Mouse (Mus musculus) right cerebral cortex, postnatal 14 days (tissue): ENCODE measurements around the gene Gpx4.
"Not testable (repeated sequence)": the region's sequence is repeated elsewhere in the genome, so short reads cannot be mapped to it uniquely, and the experiment has no call there.

Source experiments
- DNase-seq: peaks from one replicate; pipeline ENCODE4 v3.0.0; 2022

Gpx4 gene

DNA sequence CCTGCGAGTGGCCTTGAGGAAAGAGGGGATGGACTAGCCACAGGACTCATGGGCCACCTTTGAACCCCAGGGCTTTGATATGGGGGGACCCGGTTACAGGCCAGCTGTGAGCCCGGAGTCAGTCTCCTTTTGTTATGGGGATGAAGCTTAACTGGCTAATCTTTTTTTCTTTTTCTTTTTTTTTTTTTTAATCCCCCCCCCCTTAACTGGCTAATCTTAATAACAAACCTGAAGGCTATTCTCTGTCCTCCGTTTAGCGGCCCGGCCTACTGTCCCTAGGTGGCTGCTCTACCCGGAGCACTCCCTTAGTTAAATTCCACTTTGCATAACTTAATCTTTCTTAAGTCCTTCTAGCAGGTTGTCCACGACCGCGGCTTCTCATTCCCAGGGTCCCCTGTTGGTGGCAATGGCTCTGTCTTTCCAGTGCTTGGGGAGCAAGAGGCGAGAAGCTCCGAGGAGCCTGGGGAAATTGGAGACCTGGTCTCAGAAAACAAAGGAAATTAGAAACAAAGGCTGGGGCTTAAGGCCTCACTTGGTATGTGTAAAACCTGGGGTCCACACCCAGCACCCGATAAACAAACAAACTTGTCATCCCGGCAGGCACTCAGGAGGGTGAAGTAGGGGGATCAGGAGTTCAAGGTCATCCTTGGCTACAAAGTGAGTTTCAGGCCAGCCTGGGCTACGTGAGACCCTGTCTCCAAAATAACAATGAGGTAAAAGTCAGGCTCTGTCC, 4.1 kb downstream of the Gpx4 start:
- DNase-seq, result no peak

DNA sequence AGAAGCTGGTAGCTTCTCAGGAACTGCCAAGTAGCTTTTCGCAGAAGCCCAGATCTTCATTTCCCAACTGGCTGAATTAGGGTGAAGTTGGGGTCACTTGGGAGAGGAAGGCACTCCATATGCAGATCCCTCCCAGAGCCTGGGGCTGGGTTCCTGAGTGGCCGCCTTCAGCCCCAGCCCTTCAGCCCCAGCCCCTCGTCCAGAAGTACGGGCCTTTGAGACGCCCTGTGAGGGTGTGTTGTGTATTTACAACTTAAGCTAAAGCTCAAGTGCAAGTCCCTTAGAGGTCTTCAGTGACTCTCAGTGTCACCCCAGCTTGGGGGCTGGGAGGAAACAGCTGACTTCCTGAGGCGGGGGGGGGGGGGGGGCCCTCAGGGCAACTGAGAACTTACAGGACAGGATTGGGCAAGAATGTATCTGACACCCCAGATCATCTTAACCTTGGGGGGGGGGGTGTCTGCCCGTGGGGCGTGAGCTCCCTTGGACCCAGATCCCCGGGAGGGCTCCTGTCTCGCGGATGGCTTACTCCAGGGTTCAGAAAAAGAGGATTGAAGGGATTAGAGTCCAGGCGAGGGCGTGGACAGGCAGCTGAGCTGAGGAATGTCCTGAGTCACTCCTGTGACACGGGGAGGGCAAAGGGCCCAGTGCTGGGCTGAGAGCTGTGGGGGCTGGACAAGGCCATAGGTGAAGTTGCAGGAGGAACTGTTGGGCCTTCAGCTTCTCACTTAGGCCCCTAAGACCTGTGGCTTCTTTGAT, 4.8 kb downstream of the Gpx4 start:
- DNase-seq, result no peak

DNA sequence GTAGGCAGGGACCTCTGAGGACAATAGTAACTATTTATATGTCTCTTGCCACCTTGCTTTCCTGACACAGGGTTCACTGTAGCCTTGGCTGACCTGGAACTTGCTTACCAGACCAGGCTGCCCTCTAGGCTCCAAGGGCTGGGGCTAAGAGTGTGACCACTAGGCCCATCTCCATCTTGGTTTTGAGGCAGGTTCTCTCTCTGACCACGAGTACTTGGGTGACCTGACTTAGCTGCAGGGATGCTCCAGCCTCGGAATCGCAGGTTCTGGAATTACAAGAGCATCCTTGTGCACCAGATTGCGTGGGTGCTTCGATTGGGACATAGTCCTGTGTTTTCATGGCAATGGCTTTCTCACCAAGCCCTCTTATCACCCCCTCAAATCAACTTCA, 5.4 kb downstream of the Gpx4 start:
- DNase-seq, result no peak

DNA sequence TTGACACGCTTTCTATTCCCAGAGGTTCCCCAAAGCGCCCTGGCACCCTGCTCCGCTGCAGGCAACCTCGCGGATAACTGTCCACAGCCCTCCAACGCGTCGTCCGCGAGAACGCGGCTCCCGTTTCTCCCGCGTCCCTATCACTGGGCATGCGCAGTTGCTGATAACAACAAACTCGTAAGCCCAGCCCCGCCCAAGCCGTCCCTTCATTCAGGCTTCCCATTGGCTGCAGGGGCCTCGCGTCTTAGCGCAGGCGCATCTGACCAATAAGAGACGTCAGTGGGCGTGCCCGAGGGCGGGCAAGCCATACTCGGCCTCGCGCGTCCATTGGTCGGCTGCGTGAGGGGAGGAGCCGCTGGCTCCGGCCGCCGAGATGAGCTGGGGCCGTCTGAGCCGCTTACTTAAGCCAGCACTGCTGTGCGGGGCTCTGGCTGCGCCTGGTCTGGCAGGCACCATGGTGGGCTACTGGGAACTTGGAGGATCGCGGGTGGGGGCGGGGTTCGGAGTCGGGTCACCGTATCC, 6.4 kb downstream of the Gpx4 start:
- peak; percentile 99 for DNase-seq

DNA sequence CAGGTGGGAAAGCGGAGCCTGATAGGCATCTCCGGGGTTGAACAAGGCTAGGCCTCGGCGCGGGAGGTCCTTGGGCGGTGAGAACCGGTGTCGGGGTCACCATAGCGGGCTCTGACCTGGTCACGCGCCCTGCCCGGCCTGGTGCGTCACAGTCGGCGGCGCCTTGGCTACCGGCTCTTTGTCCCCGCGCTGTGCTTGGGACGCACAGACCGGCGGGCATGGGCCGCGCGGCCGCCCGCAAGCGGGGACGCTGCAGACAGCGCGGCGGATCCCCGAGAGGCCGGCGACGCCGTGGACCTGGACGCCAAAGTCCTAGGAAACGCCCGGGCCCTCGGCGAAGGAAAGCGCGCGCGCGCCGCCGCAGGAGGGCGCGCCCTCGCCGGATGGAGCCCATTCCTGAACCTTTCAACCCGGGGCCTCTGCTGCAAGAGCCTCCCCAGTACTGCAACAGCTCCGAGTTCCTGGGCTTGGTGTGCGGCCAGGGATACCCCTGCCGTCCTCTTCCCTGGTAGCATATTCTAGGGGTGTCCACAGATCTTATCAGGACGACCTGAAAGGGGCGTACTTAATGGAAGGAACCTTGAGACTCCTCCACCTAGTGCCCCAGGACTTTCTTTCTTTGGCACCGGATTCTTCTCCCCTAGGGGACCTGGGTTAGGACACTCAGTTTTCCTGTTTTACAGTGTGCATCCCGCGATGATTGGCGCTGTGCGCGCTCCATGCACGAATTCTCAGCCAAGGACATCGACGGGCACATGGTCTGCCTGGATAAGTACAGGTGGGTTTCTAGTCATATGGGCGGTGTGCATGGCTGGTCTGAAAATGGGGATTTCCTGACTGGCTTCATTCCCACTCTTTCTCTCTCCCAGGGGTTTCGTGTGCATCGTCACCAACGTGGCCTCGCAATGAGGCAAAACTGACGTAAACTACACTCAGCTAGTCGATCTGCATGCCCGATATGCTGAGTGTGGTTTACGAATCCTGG, 7.2 kb downstream of the Gpx4 start:
- DNase-seq, result peak; percentile 58

DNA sequence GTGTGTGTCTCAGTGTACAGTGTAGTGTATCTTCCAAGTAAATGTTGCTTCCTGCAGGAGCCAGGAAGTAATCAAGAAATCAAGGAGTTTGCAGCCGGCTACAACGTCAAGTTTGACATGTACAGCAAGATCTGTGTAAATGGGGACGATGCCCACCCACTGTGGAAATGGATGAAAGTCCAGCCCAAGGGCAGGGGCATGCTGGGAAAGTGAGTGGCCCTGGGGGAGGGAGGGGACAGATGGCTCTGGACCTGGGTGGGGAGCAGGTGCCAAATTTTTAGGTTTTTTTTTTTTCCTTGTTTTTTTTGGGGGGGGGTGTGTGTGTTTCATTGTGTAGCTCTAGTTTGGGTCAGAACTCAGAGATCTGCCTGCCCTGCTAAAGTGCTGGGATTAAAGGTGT, 7.9 kb downstream of the Gpx4 start:
- not testable (repeated sequence) for DNase-seq

DNA sequence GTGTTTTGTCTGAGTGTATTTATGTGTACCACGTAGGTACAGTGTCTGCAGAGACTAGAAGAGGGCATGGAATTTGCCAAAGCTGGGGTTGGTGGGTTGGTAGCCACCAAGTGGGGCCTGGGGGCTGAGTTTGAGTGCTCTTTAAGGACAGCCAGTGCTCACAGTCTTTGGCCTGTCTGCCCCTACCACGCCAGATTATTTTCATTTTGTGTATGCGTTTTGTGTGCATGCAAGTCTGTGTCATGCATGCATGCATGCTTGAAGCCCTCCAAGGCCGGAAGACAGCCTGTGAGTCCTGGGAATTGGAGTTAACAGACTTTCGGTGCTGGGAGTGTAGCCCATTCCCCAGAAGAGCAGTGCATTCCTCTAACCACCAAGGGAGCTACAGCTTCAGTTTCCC, 8.4 kb downstream of the Gpx4 start:
- DNase-seq, result no peak

DNA sequence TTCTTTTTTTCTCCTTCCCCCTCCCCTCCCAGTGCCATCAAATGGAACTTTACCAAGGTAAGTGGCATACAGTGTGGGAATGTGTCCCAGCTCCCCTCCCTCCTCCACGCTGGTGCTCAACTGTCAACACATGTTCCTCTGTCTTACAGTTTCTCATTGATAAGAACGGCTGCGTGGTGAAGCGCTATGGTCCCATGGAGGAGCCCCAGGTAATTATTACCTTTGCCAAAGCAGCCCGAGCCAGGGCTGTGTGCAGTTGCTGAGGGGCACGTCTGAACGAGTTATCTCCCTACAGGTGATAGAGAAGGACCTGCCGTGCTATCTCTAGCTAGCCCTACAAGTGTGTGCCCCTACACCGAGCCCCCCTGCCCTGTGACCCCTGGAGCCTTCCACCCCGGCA, 8.9 kb downstream of the Gpx4 start:
- no peak for DNase-seq

DNA sequence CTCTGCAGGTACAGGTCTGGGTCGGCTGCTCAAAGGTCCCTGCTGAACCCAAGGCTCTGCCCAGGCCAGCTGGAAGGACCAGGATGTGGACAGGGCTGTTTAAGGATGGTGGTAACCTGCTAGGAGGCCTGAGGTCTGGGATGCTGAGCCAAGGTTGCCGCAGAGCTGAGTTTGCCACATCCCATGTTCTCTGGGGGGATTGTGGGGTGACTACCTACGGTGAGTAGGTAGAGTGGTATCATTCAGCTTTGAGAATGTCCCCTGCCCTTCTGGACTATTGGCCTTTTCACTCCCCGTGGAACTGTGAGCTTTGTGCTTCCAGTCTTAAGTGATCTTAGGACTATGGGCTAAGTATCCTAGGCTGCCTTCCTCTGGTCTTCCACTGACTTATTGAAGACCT, 9.5 kb downstream of the Gpx4 start:
- DNase-seq, result no peak

DNA sequence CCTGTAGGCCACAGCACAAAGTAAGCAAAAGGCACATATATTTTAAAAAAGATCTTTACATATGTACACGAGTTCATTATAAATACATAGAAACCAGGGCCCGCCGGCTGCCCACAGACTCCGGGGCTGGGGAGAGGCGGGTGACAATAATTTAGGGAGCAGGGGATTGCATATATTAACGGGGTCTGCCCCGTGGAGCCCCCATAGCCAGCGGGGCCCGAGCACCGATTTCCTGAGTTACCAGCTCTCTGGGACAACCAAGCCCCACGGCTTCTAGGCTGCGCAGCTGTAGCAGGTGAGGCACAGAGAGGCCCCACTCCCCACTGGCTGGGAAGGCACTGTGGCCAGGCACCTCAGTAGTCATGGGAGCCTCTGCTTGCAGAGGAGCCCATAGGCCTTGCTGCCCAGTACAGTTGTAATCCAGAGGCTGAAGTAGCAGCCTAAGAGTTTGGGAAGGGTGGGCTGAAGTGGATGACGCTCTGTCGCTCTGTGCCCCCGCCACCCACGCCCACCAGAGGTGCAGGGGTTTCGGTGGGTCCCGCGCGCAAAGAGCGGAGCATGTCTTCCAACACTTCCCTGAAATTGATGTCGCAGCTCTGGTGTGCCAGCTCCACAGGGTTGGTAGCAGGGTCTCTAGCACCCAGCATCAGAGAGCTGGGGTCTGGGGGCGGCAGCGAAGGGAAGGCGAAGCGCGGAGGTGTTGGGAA, 10.2 kb downstream of the Gpx4 start:
- no peak for DNase-seq

DNA sequence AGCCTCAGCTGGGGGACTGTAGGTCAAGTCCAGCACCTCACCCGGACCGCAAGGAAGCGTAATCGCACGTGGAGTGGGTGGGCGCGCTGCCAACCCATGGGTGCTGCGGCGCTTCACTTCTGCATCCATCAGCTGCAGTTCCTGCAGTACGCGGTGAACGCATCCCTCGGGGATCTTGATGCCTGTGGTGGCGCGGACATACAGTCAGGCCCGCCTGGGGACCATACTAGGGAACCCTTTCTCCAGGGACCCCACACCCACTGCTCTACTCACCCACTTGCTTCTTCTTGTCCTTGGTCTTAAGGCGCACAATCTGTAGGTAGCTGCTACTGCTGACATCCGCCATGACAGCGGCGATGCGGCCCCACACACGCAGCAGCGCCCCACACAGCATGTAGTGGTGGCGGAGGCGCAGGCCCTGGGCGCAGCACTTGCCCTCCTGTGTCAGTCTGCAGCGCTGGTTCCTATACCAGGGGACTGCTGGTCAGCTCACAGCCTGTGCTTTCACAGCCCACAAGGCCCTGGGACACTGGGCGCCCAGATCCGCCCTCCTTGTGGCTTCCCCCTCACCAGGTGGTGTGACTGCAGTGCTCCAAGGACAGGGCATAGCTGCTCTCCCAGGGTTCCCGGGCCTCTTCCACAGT, 10.8 kb downstream of the Gpx4 start:
- DNase-seq, result peak; percentile 59

DNA sequence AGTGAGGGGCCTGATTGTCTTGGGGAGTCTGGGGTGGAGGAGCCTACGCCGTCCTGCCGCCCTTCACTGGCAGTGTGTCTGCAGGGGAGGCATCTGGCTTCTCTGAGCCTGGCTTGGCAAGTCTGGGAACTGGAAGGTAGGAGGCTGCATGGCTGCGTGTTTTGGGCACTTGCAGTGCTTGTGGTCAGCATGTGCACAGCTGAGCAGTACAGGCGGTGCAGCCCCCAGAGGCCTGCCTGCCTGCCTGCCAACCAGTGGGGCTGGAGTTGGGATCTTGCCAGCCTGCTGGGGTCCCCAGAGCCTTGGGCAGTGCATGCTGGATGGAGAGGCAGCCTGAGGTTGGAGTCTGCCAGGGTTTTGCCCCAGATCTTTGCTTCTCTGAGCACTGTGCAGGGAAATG, 16.1 kb downstream of the Gpx4 start:
- DNase-seq, result peak; percentile 37

DNA sequence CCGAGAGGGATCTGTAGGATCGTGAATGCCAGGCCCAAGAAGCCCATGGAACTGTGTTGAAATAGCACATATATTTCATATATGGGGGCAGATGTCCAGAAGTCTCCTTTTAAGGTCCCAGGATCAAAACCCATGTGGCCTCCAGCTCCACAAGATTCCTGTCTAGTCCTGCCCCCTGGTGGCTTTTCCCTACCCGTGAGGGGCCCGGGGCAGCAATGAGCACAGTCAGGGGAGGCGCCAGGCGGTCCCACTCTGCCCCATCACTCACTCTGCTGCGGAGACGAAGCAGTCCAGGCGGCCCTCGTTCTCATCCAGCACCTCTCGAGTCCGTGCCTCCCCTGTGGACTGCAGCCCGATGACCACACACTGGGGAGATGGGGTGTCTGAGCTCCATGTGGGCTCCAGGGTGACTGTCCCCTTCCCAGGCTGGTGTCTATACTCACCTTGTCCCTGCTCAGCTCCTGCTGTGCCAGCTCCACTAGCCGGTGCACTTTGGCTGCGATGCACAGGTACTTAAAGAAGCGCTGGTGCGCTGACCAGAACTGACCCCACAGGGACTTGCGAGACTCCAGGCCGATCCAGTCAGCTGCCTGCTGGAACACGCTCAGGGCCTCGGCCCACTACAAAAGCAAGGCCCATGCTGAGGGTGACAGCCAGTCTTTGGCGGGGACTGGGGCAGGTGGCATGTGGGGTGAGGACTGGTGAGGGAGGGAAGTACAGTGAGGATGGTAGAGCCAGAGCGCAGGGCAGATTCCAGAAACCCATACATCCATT, 17.1 kb downstream of the Gpx4 start:
- no peak for DNase-seq

DNA sequence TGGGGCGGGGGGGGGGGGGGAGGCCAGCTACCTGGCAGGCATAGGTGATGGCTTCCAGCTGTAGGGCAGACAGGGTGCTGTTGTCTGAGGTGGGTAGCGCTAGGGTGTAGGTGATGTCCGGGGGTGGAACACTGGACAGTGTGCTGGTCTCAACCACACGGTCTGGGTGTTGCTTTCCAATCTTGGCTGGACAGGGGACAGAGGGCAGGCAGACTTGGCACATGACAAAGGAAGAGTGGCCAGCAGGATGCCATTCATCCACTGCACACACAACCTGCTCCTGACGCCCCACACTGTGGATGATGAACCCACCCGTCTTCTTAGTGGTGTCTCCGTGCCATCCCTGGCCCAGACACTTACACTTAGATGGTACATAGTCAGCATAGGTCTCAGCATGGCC, 22.3 kb downstream of the Gpx4 start:
- DNase-seq, result no peak

DNA sequence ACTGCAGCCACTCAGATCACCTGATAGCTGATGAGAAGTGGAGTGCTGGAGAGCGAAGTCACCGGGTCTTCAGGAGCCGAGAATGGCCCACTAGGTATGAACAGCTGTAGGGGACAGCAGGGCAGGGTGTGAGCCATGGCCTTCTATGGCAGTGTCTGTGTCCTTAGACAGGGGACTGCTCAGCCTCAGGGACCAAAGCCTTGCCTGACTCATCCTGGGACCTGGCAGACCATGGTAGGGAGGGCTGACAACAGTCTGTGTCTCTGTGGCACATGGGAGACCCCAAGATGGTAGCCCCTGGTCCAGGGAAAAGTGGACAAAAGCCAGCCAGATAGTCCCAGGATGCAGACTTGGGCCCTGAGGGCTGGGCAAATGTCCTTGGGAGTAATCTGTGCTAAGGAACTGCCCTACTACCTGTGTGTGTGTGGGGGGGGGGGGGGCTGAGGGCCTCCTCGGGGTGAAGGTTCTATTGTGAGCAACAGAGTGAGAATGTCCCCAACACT, 23.0 kb downstream of the Gpx4 start:
- DNase-seq, result no peak

DNA sequence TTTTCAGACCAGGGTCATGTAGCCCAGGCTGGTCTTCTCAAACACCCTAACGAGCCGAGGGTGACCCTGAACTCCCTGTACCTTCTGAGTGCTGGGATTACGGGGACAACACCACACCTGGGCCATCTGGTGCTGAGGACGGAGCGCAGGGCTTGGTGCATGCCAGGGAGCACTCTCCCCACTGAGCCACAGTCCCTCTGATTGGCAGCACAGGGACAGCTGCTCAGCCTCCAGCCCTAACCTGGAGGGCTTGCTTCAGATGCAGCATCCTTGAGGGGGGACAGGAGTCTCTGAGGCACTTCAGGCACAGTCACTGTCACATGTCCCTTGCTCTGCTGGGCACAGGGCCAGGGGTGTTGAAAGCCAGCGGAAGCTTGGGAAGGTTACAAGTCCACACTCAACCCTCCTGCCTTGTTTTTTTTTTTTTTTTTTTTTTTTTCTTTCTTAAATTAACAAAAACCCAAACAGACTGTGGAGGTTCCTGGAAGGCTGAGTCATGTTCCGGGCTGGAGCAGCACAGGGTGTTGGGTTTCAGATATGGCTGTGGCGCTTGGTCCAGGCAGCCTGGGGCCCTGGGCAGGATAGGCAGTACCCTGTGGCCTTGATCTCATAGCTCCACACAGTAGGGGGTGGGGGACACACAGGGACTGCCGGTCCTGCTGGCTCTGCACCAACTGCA, 24.0 kb downstream of the Gpx4 start:
- DNase-seq, result peak; percentile 73

DNA sequence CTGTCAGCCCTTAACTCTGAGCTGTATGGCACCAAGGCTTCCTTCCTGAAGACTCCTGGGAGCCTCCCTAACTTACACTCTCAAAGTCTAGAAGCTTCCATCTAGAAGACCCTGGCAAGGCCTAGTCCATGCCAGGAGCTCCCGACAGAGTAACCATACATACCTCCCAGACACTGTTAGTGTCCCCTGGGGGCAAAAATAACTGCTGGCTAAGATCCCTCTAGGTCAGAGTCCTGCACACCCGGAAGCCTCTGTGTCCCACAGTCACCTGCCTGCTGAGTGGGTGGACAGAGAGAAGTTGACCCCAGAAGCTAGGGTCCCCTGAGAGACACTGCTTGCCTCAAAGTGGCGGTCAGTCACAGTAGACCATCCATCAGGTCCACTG, 24.5 kb downstream of the Gpx4 start:
- DNase-seq, result no peak

DNA sequence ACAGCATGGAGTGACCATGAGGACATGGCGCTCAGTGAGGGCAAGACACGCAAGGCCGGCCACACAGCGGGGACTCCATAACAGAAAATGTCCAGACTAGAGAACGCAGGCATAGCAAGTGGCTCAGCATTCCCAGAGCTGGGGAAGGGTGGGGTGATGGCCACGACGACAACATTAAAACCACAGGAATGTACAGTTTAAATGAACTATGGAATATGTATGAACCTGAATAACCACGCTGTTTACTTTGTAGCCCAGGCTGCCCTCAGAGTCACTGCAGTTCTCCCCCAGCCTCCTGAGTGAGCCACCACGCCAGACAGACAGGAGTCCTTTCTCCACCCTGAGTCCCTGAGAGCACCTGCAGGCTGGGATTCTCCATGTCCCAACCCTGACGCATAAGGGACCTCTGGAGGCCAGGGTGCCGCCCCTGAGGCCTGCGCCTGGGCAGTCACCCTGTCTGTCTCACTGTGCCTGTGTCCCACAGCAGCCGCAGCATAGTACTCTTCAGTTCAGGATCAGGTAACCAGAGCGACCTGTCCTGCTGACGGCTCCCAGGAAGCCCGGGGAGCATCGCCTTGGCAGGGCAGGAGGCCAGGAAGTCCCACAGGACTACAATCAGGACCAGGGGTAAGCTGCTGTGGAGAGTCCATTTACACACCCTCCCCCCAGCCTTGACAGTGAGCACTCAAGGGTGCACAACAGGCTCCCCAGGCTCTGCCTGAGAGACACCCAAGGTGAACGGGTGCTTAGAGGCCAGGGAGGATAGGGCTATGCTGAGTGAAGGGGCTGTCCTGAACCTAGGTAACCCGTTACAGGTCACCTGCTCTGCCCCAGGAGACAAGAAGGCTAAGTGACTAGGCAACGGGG, 25.9 kb downstream of the Gpx4 start:
- DNase-seq, result no peak
